Mouse (Mus musculus): ENCODE measurements at regions not wholly inside any gene's neighbourhood (a gene's known extent, or its start where the extent isn't known, plus 50 kb on each side); places are given as distances from the start of the nearest gene placed in this dataset.

GRCm38 (mm10) chr1:143096904-143097303, 543.6 kb upstream of the B3galt2 start:
- Histone ChIP-seq H3K27ac (no peak overlapping the region), H3K9ac (no peak overlapping the region), H3K4me1 (no peaks in the 10 kb centered on the region), H3K36me3 (no peaks in the 10 kb centered on the region), H3K9me3 (replicated peaks) (0 out of 2 replicates have a peak, but pooled peaks cover 3% of the 10 kb centered on the region), H3K4me2 (no peak overlapping the region), H3K27me3 (replicated peaks) (no peaks in the 10 kb centered on the region), H3K4me3 (no peak overlapping the region)
- whole genome bisulfite sequencing (ENCODE audit: insufficient replicate concordance): 70% methylated on average over 4 of the region's 4 CpGs
- ATAC-seq: no peak

GRCm38 (mm10) chr1:143098307-143098706, 542.2 kb upstream of the B3galt2 start:
- ATAC-seq: no peak
- H3K4me2 ChIP-seq: no peak overlapping the region

GRCm38 (mm10) chr1:143122185-143122584, 518.3 kb upstream of the B3galt2 start:
- Histone ChIP-seq H3K4me1 (no peaks in the 10 kb centered on the region), H3K4me3 (no peak overlapping the region), H3K36me3 (no peaks in the 10 kb centered on the region), H3K9me3 (replicated peaks) (no peaks in the 10 kb centered on the region), H3K27ac (no peak overlapping the region), H3K4me2 (no peak overlapping the region), H3K9ac (no peak overlapping the region), H3K27me3 (replicated peaks) (no peaks in the 10 kb centered on the region)
- no peak for ATAC-seq

More at GRCm38 (mm10) chr1:143098307-143098706, 542.2 kb upstream of the B3galt2 start:
- Histone ChIP-seq H3K4me3 (no peak overlapping the region), H3K27ac (no peak overlapping the region), H3K36me3 (no peaks in the 10 kb centered on the region), H3K9ac (no peak overlapping the region), H3K27me3 (replicated peaks) (no peaks in the 10 kb centered on the region), H3K4me1 (no peaks in the 10 kb centered on the region), H3K9me3 (replicated peaks) (0 out of 2 replicates have a peak, but pooled peaks cover 3% of the 10 kb centered on the region)

- H3K36me3 ChIP-seq: no peaks in the 10 kb centered on the region
- ATAC-seq: no peak
- H3K4me1 ChIP-seq: no peaks in the 10 kb centered on the region
- H3K27me3 ChIP-seq (replicated peaks): no peaks in the 10 kb centered on the region
- H3K9me3 ChIP-seq (replicated peaks): no peaks in the 10 kb centered on the region
- no peak overlapping the region for H3K4me2 ChIP-seq
- no peak overlapping the region for H3K27ac ChIP-seq
- H3K4me3 ChIP-seq: no peak overlapping the region
- WGBS (ENCODE audit: insufficient replicate concordance): 50% methylated on average over 1 of the region's 1 CpGs
- no peak overlapping the region for H3K9ac ChIP-seq
These were observed 510.2 kb upstream of the B3galt2 start for GRCm38 (mm10) chr1:143130257-143130656.

- WGBS (ENCODE audit: insufficient replicate concordance): 45% methylated on average over 2 of the region's 2 CpGs
- no peak overlapping the region for H3K27ac ChIP-seq
- H3K9ac ChIP-seq: no peak overlapping the region
- no peak overlapping the region for H3K4me2 ChIP-seq
- H3K9me3 ChIP-seq (replicated peaks): no peaks in the 10 kb centered on the region
- H3K36me3 ChIP-seq: no peaks in the 10 kb centered on the region
- no peak for ATAC-seq
- no peaks in the 10 kb centered on the region for H3K27me3 ChIP-seq (replicated peaks)
- H3K4me3 ChIP-seq: no peak overlapping the region
- no peaks in the 10 kb centered on the region for H3K4me1 ChIP-seq
These were observed 507.7 kb upstream of the B3galt2 start for GRCm38 (mm10) chr1:143132806-143133205.

DNA sequence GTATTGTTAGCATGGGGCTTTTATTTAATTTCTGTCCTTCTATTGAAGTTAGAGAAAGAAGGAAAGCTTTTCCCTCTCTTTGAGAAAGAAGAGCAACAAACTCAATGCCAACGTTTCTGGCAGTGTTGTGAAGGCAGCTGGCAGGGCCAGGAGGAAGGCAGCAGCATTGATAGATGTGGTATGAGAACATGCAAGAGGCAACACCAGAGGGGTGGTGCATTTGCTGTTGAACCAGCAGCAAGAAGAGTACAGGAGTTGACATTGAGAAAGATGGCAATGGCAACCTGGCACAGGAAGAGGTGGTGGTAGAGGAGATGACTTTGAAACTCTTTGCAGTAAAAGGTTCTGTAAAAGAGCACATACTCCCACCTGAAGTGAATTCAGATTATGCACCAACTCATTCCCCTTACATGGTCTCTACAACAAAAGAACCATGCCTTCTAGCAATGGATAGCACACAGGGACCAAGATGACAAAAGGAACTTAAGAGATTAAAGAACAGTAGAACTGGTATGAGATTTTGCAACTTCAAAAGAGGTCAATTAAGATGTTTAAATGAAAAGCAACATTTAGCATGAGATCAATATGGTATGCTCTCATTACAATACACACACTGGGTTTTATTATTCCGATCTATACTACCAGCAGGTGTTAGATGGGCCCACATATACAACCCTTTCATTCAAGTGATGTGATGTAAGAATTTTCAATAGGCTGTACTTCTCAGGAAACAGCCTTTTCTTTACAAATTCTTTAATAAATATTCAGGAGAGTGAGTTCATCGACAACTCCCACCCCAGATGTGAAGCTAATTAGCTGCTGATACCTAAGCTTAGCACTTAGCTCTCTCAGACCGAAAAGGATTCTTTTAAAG, 495.1 kb upstream of the B3galt2 start:
- whole genome bisulfite sequencing (ENCODE audit: insufficient replicate concordance): 43% methylated on average over 4 of the region's 4 CpGs
- Histone ChIP-seq H3K4me3 (no peak overlapping the region), H3K36me3 (no peaks in the 10 kb centered on the region), H3K9ac (no peak overlapping the region), H3K9me3 (replicated peaks) (no peaks in the 10 kb centered on the region), H3K27me3 (replicated peaks) (no peaks in the 10 kb centered on the region), H3K4me1 (no peaks in the 10 kb centered on the region), H3K4me2 (no peak overlapping the region), H3K27ac (no peak overlapping the region)
- ATAC-seq: no peak

- no peak for ATAC-seq
- Histone ChIP-seq H3K36me3 (no peaks in the 10 kb centered on the region), H3K27me3 (replicated peaks) (no peaks in the 10 kb centered on the region), H3K4me3 (no peak overlapping the region), H3K4me2 (no peak overlapping the region), H3K4me1 (no peaks in the 10 kb centered on the region), H3K27ac (no peak overlapping the region), H3K9ac (no peak overlapping the region), H3K9me3 (replicated peaks) (no peaks in the 10 kb centered on the region)
- WGBS (ENCODE audit: insufficient replicate concordance): 68% methylated on average over 9 of the region's 9 CpGs
These were observed 469.2 kb upstream of the B3galt2 start for GRCm38 (mm10) chr1:143171286-143171685.

GRCm38 (mm10) chr1:143173836-143174235, 466.6 kb upstream of the B3galt2 start:
- Histone ChIP-seq H3K36me3 (no peaks in the 10 kb centered on the region), H3K4me3 (no peak overlapping the region), H3K4me2 (no peak overlapping the region), H3K27me3 (replicated peaks) (no peaks in the 10 kb centered on the region), H3K9ac (no peak overlapping the region), H3K9me3 (replicated peaks) (no peaks in the 10 kb centered on the region), H3K27ac (no peak overlapping the region), H3K4me1 (no peaks in the 10 kb centered on the region)
- WGBS (ENCODE audit: insufficient replicate concordance): 65% methylated on average over 2 of the region's 2 CpGs
- ATAC-seq: no peak

- Histone ChIP-seq H3K27me3 (replicated peaks) (no peaks in the 10 kb centered on the region), H3K9me3 (replicated peaks) (no peaks in the 10 kb centered on the region), H3K36me3 (no peaks in the 10 kb centered on the region), H3K27ac (no peak overlapping the region), H3K9ac (no peak overlapping the region), H3K4me2 (no peak overlapping the region), H3K4me1 (no peaks in the 10 kb centered on the region), H3K4me3 (no peak overlapping the region)
- WGBS (ENCODE audit: insufficient replicate concordance): 66% methylated on average over 3 of the region's 3 CpGs
- ATAC-seq: no peak
These were observed 448.2 kb upstream of the B3galt2 start for GRCm38 (mm10) chr1:143192167-143192793.

DNA sequence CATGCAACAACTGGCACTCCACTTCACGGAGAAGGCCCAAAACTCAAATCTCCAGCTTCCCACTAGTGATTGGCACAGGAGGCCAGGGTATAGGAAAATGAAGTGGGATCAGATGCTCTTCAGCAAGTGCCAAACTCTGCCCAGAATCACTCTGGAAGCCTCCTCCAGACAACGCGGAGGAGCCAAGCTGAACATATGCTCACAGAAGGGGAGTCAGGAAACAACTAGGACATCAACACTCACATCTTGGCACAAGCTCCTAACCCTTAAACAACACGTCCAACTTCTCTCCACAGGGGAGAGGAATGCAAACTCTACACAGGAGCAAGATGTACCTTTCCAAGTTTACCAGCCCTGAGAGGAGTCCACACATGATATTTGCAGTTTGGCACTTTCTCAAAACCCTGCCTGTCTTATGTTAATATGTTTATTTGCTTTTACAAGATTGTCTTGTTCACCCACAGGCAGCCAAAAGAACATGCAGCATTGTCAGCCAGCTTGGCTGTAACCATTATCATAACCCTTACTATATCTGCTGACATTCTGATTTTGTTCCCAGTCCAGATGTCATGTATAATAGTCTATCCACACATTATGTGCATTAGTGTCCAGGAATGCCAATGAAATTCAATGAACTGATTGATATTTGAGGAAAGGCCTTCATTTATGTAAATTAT, 440.1 kb upstream of the B3galt2 start:
- no peak for ATAC-seq
- WGBS (ENCODE audit: insufficient replicate concordance): 72% methylated on average over 4 of the region's 4 CpGs

DNA sequence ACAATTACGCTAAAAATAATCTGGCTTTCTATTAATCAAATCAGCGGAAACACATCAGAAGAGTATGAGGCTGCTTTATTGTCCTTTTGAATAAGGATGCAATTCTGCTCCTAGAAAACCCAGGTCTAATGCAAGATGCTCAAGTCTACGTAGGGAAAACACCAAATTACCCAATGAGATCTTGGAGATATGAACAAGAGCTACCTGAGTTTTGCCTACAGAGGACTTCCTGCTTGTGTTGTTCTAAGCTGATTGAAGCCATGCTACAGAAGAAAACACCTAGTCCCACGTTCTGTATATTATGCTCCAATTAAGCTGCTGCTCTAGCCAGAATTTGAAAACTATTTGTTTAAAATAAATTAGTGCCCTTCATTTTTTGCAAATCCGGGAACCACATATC, 439.5 kb upstream of the B3galt2 start:
- Histone ChIP-seq H3K9me3 (replicated peaks) (no peaks in the 10 kb centered on the region), H3K36me3 (no peaks in the 10 kb centered on the region), H3K4me2 (no peak overlapping the region), H3K4me1 (no peaks in the 10 kb centered on the region), H3K9ac (no peak overlapping the region), H3K4me3 (no peak overlapping the region), H3K27ac (no peak overlapping the region), H3K27me3 (replicated peaks) (no peaks in the 10 kb centered on the region)
- WGBS (ENCODE audit: insufficient replicate concordance): 70% methylated on average over 5 of the region's 5 CpGs
- ATAC-seq: no peak

More for the DNA sequence above, 440.1 kb upstream of the B3galt2 start:
- Histone ChIP-seq H3K27ac (no peak overlapping the region), H3K4me2 (no peak overlapping the region), H3K36me3 (no peaks in the 10 kb centered on the region), H3K9ac (no peak overlapping the region), H3K9me3 (replicated peaks) (no peaks in the 10 kb centered on the region), H3K27me3 (replicated peaks) (no peaks in the 10 kb centered on the region), H3K4me1 (no peaks in the 10 kb centered on the region), H3K4me3 (no peak overlapping the region)

- H3K27ac ChIP-seq: no peak overlapping the region
- 41% methylated on average over 3 of the region's 3 CpGs for WGBS (ENCODE audit: insufficient replicate concordance)
These were observed 438.3 kb upstream of the B3galt2 start for GRCm38 (mm10) chr1:143202182-143202581.

More at GRCm38 (mm10) chr1:143202182-143202581, 438.3 kb upstream of the B3galt2 start:
- Histone ChIP-seq H3K4me3 (no peak overlapping the region), H3K4me2 (no peak overlapping the region), H3K36me3 (no peaks in the 10 kb centered on the region), H3K4me1 (no peaks in the 10 kb centered on the region), H3K27me3 (replicated peaks) (no peaks in the 10 kb centered on the region), H3K9ac (no peak overlapping the region), H3K9me3 (replicated peaks) (no peaks in the 10 kb centered on the region)
- ATAC-seq: no peak
